Mouse (Mus musculus) gastrocnemius, adult 8-10 months (tissue): ENCODE measurements at regions not wholly inside any gene's neighbourhood (a gene's known extent, or its start where the extent isn't known, plus 50 kb on each side); places are given as distances from the start of the nearest gene placed in this dataset.

Source experiments
- DNase-seq, 2 experiments: peaks; one replicate each; pipeline ENCODE4 v3.0.0; 2022; ENCODE audit warnings: low spot score in 2 of 2

GRCm38 (mm10) chr1:75889847-75890591 is 344.0 kb downstream of the Slc4a3 start:
- DNase-seq = no peak

GRCm38 (mm10) chr1:75890636-75891276 is 344.7 kb downstream of the Slc4a3 start:
- no peak for DNase-seq

GRCm38 (mm10) chr1:75895550-75895949 is 349.5 kb downstream of the Slc4a3 start:
- no peak for DNase-seq

- DNase-seq = no peak
These were observed 355.1 kb downstream of the Slc4a3 start for GRCm38 (mm10) chr1:75901146-75901545.

GRCm38 (mm10) chr1:75905699-75906470 is 359.8 kb downstream of the Slc4a3 start:
- no peak for DNase-seq

GRCm38 (mm10) chr1:75915311-75915710 is 369.2 kb downstream of the Slc4a3 start:
- DNase-seq = no peak

GRCm38 (mm10) chr1:75916181-75916580 is 370.1 kb downstream of the Slc4a3 start:
- no peak for DNase-seq

- DNase-seq = no peak
These were observed 373.1 kb downstream of the Slc4a3 start for GRCm38 (mm10) chr1:75919134-75919533.

- DNase-seq = no peak
These were observed 379.0 kb downstream of the Slc4a3 start for GRCm38 (mm10) chr1:75925046-75925445.

- DNase-seq = peak; percentile 84 to 86
These were observed 379.7 kb downstream of the Slc4a3 start for GRCm38 (mm10) chr1:75925802-75926201.

GRCm38 (mm10) chr1:75931852-75932251 is 385.8 kb downstream of the Slc4a3 start:
- DNase-seq = no peak

- DNase-seq = peak; percentile 36 to 50
These were observed 387.8 kb downstream of the Slc4a3 start for GRCm38 (mm10) chr1:75933831-75934230.

GRCm38 (mm10) chr1:75934761-75935160 is 388.7 kb downstream of the Slc4a3 start:
- no peak for DNase-seq

GRCm38 (mm10) chr1:75935866-75936265 is 389.8 kb downstream of the Slc4a3 start:
- DNase-seq = no peak

- peak in 1 of 2 experiments; percentile 16 for DNase-seq
These were observed 390.5 kb downstream of the Slc4a3 start for GRCm38 (mm10) chr1:75936596-75936995.

GRCm38 (mm10) chr1:75937331-75937730 is 391.3 kb downstream of the Slc4a3 start:
- no peak for DNase-seq

GRCm38 (mm10) chr1:75946290-75946839 is 400.3 kb downstream of the Slc4a3 start:
- no peak for DNase-seq

- DNase-seq = no peak
These were observed 432.3 kb downstream of the Slc4a3 start for GRCm38 (mm10) chr1:75978203-75978986.

- no peak for DNase-seq
These were observed 437.0 kb downstream of the Slc4a3 start for GRCm38 (mm10) chr1:75983057-75983456.

- DNase-seq = no peak
These were observed 437.4 kb downstream of the Slc4a3 start for GRCm38 (mm10) chr1:75983487-75983886.

- no peak for DNase-seq
These were observed 442.4 kb downstream of the Slc4a3 start for GRCm38 (mm10) chr1:75988496-75988895.
